Mouse (Mus musculus): Measurements from ENCODE around the gene Tmcc1.

Gene Tmcc1

GRCm38 (mm10) chr6:116009426-116009825 is 183.9 kb downstream of the Tmcc1 start:
- no peak for DNase-seq

- DNase-seq: peak; percentile 79
These were observed 185.6 kb downstream of the Tmcc1 start for GRCm38 (mm10) chr6:116007561-116008173.

GRCm38 (mm10) chr6:116006731-116007130 is 186.6 kb downstream of the Tmcc1 start:
- DNase-seq: no peak

GRCm38 (mm10) chr6:116005959-116006288 is 187.4 kb downstream of the Tmcc1 start:
- no peak for DNase-seq

DNA sequence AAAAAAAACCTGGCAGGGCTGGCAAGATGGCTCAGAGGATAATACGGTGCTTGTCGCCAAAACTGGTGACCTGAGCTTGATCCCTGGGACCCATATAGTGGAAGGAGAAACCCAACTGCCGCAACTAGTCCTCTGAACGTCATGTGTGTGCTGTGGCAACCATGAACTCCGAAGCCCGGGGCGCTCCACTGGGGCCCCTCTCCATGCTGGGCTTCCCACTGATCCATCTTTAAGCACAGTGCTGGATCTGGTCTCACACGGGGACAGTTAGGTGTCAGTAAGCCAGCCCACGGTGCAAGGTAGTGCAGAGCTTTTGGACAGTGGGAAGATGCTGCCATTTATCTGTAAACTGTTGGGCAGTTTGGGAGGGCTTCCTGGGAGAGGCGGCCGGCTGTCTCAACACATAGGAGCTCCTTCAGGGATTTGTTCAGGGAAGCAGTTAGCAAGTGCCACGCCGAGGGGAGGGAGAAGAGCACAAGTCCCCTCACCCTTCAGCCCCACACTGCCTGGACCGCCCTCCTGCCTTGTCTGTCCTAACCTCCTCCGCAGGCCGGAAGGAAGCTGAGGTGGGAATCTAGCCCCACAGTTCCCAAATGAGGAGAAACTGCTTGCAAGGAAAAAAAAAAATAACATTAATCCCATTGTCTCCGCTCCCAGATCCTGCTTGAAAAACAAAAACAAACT is 187.9 kb downstream of the Tmcc1 start:
- DNase-seq: no peak

DNA sequence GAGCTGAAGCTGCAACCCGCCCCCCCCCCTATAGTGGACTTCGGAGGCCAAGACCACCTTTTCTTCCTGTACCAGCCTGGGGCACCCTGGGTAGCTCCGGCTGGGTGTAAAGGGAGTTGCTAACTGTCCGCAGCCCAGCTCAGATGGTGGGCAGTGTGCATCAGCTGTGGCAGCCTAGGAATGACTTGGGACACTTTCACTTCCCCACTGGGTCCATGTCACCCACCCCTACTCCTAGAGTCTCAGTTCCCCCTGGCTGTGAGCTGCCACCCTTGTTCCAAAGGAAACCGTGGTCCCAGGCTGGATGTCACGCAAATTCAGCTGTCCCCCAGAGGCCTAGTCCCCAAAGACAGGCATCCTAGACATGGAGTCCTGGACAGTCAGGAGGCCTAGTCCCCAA is 188.6 kb downstream of the Tmcc1 start:
- no peak for DNase-seq

GRCm38 (mm10) chr6:116004069-116004468 is 189.2 kb downstream of the Tmcc1 start:
- no peak for DNase-seq

DNA sequence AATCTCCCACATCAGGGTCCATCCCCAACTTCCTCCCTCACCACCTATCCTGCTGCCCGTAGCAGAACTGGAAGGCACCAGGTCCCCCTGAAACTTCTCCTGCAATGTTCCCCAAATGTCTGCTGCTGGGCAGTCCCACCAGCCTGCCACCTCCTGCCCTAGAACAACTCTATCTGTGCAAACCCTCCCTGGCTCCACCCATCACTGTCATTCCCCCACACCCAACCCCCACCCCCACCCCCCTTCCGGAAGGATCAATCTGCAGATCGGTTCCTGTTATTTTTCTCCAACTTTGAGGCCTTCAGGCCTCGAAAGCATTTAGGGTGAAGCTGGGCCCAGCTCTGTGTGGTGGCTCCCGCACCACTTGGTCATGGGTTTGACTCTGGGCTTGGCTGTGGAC is 189.8 kb downstream of the Tmcc1 start:
- no peak for DNase-seq

DNA sequence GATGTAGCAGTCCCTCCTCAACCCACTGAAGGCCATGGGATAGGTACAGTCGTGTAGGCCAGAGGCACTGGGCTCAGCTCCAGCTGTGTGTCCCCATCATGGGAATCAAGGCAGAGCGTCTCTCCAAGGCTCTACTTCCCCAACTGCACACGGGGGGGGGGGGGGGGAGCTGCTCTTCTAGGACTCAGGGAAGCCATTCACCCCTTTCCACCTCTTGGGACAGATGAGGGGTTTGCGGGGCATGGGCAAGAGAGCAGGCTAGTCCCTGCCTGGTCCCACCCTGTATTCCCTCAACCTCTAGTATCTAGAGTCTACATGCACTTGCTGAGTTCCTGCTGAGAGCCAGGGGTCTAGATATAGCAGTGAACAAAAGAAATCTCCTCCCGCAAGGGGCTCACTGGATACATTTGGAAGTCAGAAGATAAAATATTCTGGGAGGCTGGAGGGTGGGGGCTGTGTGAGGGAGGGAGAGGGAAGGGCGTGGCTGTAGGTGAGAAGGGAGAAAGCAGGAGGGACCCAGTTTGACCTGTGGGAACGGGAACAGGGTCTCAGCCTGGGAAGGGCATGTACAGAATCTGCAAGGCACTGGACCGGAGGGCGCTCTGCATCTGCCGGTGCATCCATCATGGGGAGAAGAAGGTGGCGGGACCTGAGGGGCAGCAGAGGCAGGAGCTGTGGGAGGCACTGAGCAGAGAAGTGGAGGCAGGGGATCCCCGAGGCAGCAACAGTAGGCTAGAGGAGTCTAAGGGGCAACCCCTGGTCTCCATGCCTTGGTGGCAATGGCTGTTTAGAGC is 190.8 kb downstream of the Tmcc1 start:
- DNase-seq: no peak

DNA sequence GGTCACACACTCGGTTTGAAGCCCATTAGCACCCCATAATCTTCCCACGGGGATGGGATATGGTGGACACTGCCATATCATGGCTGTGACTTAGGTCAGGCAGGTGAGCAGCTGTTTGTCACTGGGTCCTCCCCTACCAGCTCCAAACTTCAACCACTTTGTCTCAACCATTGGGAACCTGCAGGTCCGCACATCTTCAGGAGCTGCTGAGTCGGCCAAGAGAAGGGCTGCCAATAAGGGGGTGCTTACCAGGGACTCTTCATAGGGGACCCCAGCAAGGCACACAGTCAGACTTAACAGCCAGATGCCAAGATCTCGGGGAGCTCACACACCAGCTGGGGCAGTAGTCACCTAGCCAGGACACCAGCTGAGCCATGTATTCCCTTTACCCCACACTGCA is 192.4 kb downstream of the Tmcc1 start:
- no peak for DNase-seq

GRCm38 (mm10) chr6:115999227-115999626 is 194.1 kb downstream of the Tmcc1 start:
- DNase-seq: no peak

DNA sequence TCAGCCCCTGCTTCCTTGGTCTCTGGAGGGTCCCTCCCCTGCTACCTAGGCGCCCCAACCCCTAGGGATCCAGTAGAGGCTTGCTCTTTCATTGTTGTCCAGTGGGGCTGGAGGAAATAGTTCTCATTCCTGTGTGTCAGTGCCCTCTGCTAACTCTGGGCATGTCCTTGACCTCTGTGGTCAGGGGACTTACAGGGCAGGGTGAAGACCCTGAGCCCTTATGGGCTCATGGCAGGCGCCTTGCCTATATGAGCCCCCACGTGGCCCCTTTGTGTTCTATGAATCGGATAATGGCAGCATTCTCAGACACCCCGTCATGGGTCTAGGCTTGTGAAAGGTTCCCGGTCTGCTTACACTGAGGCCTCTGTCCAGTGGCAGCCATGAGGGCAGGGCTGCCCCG is 194.5 kb downstream of the Tmcc1 start:
- no peak for DNase-seq

DNA sequence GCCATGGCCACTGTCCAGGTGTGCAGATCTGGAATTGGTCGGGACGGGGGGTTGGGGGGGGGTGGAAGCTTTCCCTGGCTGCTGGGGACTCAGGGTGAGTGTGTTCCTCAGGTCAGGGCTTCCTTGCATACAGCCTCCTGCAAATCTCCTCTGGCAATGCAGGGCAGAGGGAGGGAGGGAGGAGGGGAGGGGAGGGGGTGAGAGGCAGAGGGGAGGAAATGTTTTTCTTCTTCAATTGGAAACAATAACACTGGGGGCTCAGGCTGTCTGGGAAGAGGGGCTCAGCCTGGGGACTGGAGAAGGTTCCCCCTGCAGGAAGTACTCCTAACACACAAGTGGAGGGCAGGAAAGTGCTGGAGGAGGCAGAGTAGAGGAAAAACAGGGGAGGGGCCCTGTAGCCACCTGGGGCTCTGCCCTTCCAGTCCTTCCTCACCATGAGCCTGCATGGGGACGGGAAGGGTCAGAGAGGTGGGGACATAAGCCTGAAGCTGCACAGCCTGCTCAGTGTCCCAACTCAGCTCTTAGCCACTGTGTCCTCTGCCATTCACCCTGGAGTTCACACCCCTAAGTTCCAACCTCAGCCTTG is 195.5 kb downstream of the Tmcc1 start:
- DNase-seq: no peak

DNA sequence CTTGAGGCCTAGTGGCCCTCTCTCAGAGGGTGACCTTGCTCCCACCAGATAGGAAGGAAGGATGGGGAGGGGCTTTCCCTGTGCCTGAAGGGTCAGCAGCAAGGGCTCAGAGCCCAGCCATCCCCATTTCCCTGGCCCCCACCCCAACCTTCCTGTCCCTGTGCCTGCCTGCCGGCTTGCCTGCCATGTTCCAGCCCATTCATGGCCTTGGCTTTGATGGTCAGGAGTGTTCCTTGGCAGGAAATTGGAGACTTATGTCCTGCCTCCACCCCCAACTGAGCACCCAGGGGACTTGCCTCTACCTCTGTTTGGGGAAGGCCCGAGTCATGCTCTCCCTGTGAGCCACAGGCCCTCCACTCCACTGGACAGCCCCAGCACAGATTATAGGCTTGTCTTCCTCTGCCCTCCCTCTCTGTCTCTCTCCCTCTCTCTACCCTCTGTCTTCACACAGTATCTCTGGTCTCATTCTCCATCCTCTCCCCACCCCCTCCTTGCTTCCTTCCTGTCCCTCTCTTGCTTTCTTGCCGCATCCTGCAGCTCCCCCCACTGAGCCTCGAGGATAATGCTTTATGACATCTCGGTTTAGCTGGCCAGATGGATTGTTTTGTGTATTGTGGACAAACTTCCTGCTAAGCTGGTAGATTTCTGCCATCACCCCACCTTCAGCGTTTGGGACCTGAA is 197.0 kb downstream of the Tmcc1 start:
- DNase-seq: no peak

DNA sequence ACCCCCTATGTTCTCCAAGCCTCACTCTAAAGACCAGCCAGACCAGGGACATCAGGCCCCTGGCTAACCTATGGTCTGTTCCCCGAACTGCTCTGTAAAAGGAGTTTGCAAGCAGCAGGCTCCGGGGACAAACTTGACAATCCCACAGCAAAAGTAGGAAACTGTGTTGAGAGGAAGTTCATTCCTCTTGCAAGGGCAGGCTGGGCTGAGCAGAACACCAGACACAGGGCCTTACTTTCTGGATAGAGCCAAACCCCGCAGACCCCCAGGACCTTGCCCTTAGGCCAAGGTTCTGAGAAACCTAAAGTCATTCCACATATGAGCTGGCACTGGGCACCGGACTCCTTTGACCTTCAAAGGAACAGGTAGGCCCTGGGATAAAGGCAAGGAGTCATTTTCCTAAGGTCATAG is 197.8 kb downstream of the Tmcc1 start:
- DNase-seq: peak; percentile 48

DNA sequence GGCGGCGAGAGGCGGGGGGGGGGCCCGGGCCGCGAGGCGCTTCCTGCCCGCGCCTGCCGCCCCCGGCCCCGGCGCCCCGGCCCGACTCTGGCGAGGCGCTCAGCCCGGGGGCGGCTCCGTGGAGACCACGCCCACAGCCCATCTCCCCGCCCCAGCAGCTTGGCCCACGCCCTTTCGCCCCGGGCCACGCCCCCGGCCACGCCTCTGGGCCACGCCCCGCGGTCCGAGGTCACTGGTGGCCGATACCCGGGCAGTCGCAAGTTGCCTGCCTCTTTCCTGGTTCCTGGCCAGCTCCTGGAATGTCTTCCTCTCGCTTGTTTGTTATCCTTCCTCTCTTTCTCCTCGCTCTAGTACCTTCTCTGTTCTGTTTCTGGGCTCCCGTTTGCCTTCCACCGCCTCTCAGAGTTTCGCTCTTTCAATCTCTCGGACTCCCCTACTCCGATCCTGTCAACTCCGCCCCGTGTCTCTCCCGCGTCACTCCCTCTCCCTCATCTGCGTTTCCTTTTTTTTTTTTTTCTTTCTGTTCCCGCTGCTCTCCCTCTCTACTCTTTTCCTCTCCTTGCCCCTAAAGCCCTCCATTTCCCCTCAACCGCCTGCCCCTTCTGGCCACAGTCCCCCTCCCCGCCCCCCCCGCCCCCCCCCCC is 198.3 kb downstream of the Tmcc1 start, which contains the start of gene Plxnd1:
Plxnd1 (minus strand) TSS at position 129 of the 644 bp plus-strand sequence.
- DNase-seq: peak; percentile 83

- DNase-seq: peak; percentile 51
These were observed 199.0 kb downstream of the Tmcc1 start for GRCm38 (mm10) chr6:115994146-115994876.

GRCm38 (mm10) chr6:115993463-115994145 is 199.7 kb downstream of the Tmcc1 start:
- peak; percentile 45 for DNase-seq

GRCm38 (mm10) chr6:115992981-115993380 is 200.3 kb downstream of the Tmcc1 start:
- peak; percentile 43 for DNase-seq

DNA sequence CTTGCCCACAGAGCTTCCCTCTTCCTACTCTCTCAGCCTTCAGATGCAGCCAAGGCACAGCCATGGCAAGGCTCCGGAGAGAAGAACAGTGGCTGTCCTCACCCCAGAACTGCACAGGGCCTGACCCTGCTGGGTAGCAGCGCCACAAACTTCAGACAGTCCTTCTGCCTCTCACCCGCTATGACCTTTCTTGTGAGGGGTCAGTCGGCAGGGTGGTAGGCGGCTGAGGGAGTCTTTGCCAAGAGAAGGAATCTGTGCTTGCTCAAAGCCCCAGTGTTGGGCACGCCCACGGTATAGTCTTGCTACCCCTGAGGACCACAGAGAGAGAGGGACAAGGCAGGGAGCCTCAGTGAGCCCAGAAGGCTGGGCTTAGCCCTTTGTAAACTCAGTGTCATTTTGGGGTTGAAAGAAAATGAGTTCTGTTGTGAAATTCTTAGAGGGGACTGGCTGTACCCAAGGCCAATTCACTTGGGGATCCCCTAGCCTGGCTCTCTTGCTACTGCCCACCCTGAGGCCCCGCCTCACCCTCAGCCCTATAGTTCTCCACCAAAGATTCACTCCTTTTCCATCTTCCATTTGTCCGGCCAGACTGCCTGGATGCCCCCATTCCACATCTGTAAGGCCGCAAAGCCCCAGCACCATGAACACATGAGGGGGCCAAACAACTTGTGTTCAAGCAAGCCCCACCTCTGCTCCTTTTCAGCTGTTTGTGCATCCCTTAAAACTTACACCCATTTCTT is 201.2 kb downstream of the Tmcc1 start:
- no peak for DNase-seq
